Mouse (Mus musculus) left cerebral cortex, postnatal 14 days (tissue): ENCODE data around the gene Kat8. TPM values are rescaled to one million over a fixed set of nuclear protein-coding genes. Genes with fewer than 3 reads are reported as not detected.
"Not testable (repeated sequence)": the region's sequence is repeated elsewhere in the genome, so short reads cannot be mapped to it uniquely, and the experiment has no call there.

Source experiments
- DNase-seq, 2 experiments: peaks; one replicate each; pipeline ENCODE4 v3.0.0; 2021 to 2022; ENCODE audit warnings: low spot score in 2 of 2, mixed read lengths in 1 of 2
- intact Hi-C: fragments of 180-260 bp; cut with DNase I; formaldehyde crosslinking; loops from one replicate; pipeline ENCODE4 v1.15.1; 2025
- total RNA-seq, 2 experiments: library from RNA; stranded (reverse); gene quantifications; 2 replicates each; pipeline ENCODE4 v1.2.3; 2021

Kat8 gene
- total RNA-seq, 2 experiments from 2014 or later: 26.0 to 30.0 TPM

GRCm38 (mm10) chr7:127926846-127927245, 14.5 kb downstream of the Kat8 start:
- DNase-seq: no peak
- intact Hi-C loops: no loop called here

DNA sequence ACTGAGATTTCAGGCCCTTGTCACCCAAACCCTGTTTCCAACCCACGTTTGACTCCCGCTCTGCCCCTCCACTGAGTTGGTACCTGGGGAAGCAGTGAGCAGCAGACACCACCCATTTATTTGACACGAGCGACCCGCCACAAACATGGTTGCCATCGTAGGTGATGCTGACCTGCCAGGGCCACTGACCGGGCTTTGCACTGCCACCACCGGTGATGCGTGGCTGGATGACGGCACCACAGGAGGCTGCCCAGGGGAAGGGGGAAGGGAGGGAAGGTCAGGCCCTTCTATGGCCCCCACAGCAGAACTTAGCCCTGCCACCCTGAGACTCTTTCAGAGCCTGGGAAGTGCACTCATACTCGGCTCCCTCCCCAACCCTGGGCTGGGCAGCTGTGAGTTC, 15.4 kb downstream of the Kat8 start:
- intact Hi-C loops: no loop called here
- no peak for DNase-seq

DNA sequence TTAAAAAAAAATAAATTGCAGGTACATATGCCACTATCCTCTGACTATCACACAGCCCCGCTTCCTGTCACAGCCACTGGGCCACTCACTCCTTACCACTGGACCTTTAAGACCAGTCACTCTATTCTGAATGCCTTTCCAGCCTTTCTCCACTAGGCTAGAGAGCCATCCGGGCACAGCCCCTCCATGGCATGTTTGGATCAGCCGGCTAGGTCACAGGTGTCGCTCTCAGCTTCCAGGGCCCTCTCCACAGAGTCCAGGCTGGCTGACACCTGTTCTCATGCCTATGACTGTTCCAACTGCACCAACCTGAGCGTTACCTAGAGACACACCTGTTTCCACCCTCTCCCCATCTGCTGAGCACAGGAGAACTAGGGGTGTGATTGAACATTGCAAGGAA, 16.3 kb downstream of the Kat8 start:
- no peak for DNase-seq
- intact Hi-C loops: no loop called here

DNA sequence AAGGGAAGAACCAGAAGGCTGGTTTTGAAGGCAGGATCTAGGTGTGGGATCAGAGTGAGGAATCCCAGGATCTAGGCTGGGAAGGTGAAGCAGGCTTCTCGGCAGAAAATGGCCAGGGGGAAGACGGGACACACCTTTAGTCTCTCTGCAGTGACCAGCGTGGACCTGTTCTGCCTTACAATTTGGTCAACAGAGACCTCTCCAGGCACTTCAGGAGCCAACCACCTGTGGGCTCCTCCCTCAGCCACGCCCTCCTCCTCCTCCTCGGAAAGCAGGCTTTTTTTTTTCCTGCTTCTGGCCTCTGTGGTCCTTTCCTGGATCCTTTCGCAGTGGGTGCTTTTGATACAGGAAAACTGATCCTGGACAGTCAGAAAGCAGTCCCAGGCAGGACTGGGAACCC, 17.6 kb downstream of the Kat8 start, which contains the start of gene Prss8:
Gene Prss8 (minus strand): TSS at position 182 of the 400 bp plus-strand sequence.
- intact Hi-C loops: no loop called here

GRCm38 (mm10) chr7:127930636-127931035, 18.3 kb downstream of the Kat8 start:
- intact Hi-C loops: no loop called here

More for the DNA sequence above, 17.6 kb downstream of the Kat8 start, which contains the start of gene Prss8:
- DNase-seq: no peak

DNA sequence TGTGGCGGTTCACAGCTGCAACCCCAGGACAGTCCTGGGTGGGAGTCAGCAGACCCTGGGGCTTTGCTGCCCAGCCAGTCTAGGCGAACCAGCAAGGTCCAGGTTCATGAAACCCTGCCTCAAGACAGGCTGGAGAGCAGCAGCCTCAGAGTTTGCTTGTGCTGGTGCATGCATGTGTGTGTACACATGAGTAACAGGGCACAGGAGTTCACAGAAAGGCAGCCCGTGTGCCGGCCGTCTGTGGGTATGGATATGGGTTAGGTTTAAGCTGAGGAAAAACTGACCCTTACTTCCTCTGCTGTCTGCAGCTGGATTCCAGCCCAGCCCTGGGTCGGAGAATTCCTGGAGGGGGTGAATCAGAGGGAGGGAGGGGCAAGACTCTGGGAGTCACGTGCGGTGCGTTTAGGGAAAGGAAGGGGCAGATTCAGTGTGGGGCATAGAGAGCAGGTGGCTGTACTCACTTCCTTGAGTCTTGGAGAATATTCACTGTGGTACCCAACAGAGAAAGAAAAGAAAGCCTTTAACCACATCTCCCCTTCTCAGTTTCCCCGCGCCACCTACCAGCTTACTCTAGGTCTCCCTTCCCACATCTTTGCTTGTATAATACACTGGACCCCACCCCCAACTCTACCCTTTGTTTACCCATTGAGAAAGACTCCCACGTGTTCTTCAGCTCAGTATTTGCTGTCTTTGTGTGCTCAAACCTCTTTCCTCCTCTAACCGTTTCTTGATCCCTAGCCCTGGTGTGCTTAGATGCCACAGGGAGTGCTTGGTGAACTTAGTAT, 19.2 kb downstream of the Kat8 start:
- no peak for DNase-seq
- intact Hi-C loops: no loop called here

More at GRCm38 (mm10) chr7:127930636-127931035, 18.3 kb downstream of the Kat8 start:
- no peak for DNase-seq

DNA sequence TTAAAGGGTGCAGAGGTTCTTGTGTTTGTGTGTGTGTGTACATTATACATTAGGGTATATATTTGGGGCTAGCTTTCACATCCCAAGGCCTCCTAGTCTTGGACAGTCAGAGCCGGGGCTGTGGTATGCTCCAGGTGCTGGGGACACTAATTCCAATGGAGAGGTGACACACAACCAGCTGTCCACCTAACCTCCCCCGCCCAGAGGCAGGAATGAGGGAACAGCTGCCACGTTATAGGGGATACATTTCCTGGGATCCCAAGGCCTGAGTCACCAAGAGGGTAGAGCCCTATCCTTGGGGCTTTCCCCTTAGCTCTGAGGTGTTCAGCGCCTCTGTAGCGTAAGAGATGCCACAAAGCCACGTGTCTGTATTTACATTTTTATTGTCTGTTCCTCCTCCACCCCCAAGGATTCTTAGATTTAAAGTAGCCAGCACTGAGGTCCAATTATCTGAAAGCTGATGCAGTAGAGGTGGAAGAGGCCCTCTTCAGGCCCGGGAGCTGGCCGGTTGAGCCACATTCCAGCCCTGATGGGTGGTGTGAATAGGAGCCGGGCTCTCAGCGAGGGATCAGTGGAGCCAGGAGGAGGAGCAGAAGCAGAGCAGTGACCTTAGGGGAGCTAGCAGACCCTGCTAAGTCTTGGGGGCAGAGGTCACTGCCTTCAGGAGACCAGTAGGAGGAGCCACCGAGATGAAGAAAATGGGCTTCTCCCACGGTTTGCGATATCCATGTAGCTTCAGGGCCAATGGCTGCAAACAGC, 20.1 kb downstream of the Kat8 start:
- intact Hi-C loops: no loop called here
- no peak for DNase-seq

DNA sequence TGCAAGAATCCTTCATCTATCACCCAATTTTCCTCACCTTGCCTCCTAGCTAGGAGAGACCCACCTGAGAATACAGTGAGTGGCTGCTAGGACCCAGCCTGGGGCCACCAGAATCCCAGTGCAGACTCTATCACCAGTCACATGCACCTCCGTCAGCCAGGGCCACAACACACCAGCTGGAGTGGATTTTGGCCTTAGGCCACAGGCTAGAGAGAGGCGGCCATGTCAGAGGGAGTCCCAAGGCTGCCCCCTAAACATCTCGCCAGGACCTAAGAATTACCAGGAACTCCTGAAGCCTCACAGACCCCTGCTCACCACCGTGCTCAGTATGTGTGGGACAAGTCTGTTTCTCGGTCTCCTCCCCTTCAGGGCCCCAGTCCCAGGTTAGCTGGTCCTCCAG, 21.8 kb downstream of the Kat8 start:
- intact Hi-C loops: no loop called here
- no peak for DNase-seq

- peak; percentile 96 for DNase-seq
- intact Hi-C loops: no loop called here
These were observed 22.9 kb downstream of the Kat8 start for GRCm38 (mm10) chr7:127935028-127935722.

- DNase-seq: no peak
- intact Hi-C loops: no loop called here
These were observed 23.4 kb downstream of the Kat8 start for GRCm38 (mm10) chr7:127935748-127936159.

DNA sequence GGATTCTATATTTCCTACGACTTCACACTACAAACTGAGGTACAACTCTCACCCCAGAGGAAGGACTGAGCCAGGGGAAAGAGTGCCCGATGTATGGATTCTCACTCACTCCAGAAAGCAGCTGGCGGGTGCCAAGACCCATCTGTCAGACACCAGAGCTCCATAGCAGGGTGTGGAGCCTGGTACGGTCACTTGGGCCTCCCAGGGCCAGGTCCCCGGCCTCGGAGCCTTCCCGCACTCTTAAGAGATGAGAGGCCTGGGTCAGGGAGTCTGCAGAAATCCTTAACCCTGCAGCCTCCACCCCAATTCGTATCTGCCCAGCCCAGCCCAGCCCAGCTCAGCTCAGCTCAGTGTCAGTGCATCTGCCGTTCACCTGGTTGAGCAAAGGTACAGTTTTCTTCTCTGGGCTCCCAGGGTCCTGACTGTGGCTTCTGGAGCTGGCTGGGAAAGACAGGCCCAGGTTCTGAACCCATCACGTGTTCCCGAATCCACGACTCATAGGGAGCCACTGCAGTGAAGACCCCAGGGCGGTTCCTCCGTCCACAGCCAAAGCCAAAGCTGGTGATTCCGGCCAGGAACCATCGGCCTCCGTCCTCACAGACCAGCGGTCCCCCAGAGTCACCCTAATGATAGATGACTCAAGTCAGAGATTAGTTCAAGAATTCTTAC, 24.0 kb downstream of the Kat8 start:
- intact Hi-C loops: no loop called here
- no peak for DNase-seq

DNA sequence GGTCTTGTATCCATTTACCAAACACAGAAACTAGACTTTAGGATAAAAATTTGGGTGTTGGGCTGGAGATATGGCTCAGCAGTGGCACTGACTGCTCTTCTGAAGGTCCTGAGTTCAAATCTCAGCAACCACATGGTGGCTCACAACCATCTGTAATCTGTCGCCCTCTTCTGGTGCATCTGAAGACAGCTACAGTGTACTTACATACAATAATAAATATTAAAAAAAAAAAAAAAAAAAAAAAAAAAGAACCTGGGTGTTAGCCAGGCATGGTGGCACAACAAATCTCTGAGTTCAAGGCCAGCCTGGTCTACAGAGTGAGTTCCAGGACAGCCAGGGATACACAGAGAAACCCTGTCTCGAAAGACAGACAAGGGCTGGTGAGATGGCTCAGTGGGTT, 29.8 kb downstream of the Kat8 start:
- intact Hi-C loops, DNase-seq: not testable (repeated sequence)

GRCm38 (mm10) chr7:127944614-127945013, 32.3 kb downstream of the Kat8 start:
- intact Hi-C loops: no loop called here
- no peak for DNase-seq

GRCm38 (mm10) chr7:127946470-127947023, 34.2 kb downstream of the Kat8 start, which contains the start of gene Prss36:
Gene Prss36, minus strand, starts transcription at chr7:127946725.
- no peak for DNase-seq

DNA sequence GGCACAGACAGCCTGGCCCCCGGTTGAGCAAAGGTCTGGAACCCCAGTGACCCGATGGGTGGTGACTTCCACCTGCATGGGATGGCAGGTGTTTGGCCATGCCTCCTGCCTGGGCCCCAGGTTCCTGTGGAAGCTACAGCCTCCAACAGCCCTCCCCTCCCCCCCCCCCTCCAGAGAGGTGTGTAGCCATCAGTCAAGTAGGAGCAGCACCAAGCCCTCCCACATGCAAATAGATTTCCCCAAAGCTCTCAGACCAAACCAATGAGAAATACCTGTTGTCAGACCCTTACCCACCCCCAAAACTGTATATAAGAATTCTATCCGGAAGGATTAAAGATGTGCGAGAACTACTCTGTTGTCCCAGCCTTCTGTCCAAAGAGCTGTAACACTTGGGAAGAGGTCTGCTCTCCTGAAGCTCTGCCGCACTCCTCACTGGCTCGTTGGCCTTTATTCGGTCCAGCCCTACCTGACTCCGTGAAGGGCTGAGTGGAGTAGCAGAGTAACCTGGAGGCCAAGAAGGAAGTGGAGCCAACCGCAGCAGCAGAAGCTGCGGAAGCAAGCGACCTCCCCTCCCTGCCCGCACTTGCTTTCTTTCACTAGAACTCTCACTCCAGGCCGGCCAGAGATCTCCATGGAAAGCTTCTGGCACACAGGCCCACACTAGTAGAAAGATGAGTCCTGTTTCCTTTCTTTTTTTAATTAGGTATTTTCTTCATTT, 40.7 kb downstream of the Kat8 start:
- intact Hi-C loops: no loop called here
- DNase-seq: no peak

More at GRCm38 (mm10) chr7:127946470-127947023, 34.2 kb downstream of the Kat8 start, which contains the start of gene Prss36:
- intact Hi-C loops: no loop called here

GRCm38 (mm10) chr7:127959364-127959763, 47.0 kb downstream of the Kat8 start:
- no peak for DNase-seq
- intact Hi-C loops: no loop called here

GRCm38 (mm10) chr7:127966371-127966918, 54.1 kb downstream of the Kat8 start:
- intact Hi-C loops: no loop called here
- DNase-seq: no peak
